In the genomic region with DNA sequence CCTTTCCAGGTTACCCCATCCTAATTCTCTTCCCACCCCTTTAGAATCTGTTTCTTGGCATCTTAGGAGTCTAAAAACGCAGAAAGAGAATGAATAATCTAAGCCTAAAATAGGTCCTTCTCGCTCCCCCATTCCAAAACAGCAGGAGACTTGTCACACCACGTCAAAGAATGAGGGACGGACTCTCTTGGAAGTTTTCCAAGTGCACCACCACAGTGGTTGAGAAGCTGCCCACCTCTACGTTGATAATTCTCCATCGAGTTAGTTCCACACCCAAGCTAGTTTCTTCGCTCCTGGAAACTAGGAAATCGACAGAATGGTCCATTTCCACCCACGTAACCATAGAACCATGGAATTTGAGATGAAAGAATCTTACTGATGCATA, we compare ENCODE assay signal across 8 mouse cellular contexts. TPM values are rescaled to one million over a fixed set of nuclear protein-coding genes. Genes with fewer than 3 reads are reported as not detected.
DNase-seq lines count a peak whose midpoint lies in the region; ATAC-seq lines count a peak whose summit lies in the region.

No protein-coding gene starts in this region.

- H3K9ac ChIP-seq in heart, embryonic 15.5 days, result peak overlapping the region; percentile 100
- peak overlapping the region; percentile 93 for H3K9ac ChIP-seq in forebrain, embryonic 15.5 days (replicated peaks)
- H3K9ac ChIP-seq in neural tube, embryonic 12.5 days, result peak overlapping the region; percentile 98

- peak overlapping the region; percentile 99 for H3K4me3 ChIP-seq in heart, embryonic 15.5 days
- peak overlapping the region; percentile 75 for H3K4me3 ChIP-seq in forebrain, embryonic 15.5 days
- H3K4me3 ChIP-seq in neural tube, embryonic 12.5 days, result peak overlapping the region; percentile 93

- intact Hi-C loops in left cerebral cortex, postnatal 4 days (cut with DNase I), result loop anchor here (10.0 kb wide), 2 partner anchors 50 to 90 kb away; no protein-coding TSS in a partner anchor

- no peaks in the 10 kb centered on the region for H3K27me3 ChIP-seq in heart, embryonic 15.5 days
- no peaks in the 10 kb centered on the region for H3K27me3 ChIP-seq in forebrain, embryonic 15.5 days
- peaks cover 4% of the 10 kb centered on the region; the same call in 1 of the 2 replicates for H3K27me3 ChIP-seq in neural tube, embryonic 12.5 days (replicated peaks)

- H3K4me1 ChIP-seq in heart, embryonic 15.5 days (replicated peaks), result peaks cover 41% of the 10 kb centered on the region
- peaks cover 21% of the 10 kb centered on the region for H3K4me1 ChIP-seq in forebrain, embryonic 15.5 days
- peaks cover 11% of the 10 kb centered on the region; the same call in 1 of the 2 replicates for H3K4me1 ChIP-seq in neural tube, embryonic 12.5 days

- 9% methylated on average over 9 of the region's 9 CpGs for WGBS in heart, embryonic 15.5 days
- 15% methylated on average over 9 of the region's 9 CpGs for WGBS in forebrain, embryonic 15.5 days
- WGBS in neural tube, embryonic 12.5 days, result 15% methylated on average over 9 of the region's 9 CpGs

- ATAC-seq in heart, embryonic 15.5 days (replicated peaks; ENCODE audit: insufficient number of reproducible peaks, insufficient read depth, low FRiP score, low read depth), result no peak
- no peak for ATAC-seq in forebrain, embryonic 15.5 days (replicated peaks)
- ATAC-seq in neural tube, embryonic 12.5 days (ENCODE audit: low FRiP score, low read depth), result no peak
- ATAC-seq in erythroid progenitor cell, adult 5-6 weeks (replicated peaks; ENCODE audit: low FRiP score, poor library complexity, severe bottlenecking), result no peak

- peak overlapping the region; percentile 100 for H3K27ac ChIP-seq in heart, embryonic 15.5 days
- H3K27ac ChIP-seq in forebrain, embryonic 15.5 days (replicated peaks), result peak overlapping the region; percentile 99
- H3K27ac ChIP-seq in neural tube, embryonic 12.5 days, result peak overlapping the region; percentile 98; the same call in 1 of the 2 replicates

- H3K4me2 ChIP-seq in heart, embryonic 15.5 days, result peak overlapping the region; percentile 64
- peak overlapping the region; percentile 62 for H3K4me2 ChIP-seq in forebrain, embryonic 15.5 days (replicated peaks)
- H3K4me2 ChIP-seq in neural tube, embryonic 12.5 days (replicated peaks), result peak overlapping the region; percentile 67

- no peak for DNase-seq in heart, adult 9 months (ENCODE audit: low spot score in 2 of 2)
- peak; percentile 52 for DNase-seq in MEL-GATA-1-ER (ENCODE audit: extremely low read depth, low read depth)
- peak; percentile 12 for DNase-seq in left cerebral cortex, postnatal 4 days
- DNase-seq in embryo, embryonic 10 days (ENCODE audit: low spot score), result no peak

- H3K9me3 ChIP-seq in heart, embryonic 15.5 days (replicated peaks), result no peaks in the 10 kb centered on the region
- H3K9me3 ChIP-seq in forebrain, embryonic 15.5 days, result no peaks in the 10 kb centered on the region
- H3K9me3 ChIP-seq in neural tube, embryonic 12.5 days, result no peaks in the 10 kb centered on the region

- no peaks in the 10 kb centered on the region for H3K36me3 ChIP-seq in heart, embryonic 15.5 days
- no peaks in the 10 kb centered on the region for H3K36me3 ChIP-seq in forebrain, embryonic 15.5 days
- H3K36me3 ChIP-seq in neural tube, embryonic 12.5 days, result no peaks in the 10 kb centered on the region

RNA-seq across cellular contexts. Expression of a gene that starts 0.5 kb away (rescaled TPM):
- polyA plus RNA-seq in heart, embryonic 15.5 days (2015; fragmentation: Nextera tagmentation; extraction: Ambion mirVana), result 34.5 and 36.9 TPM in 2 replicates
- 6.4 and 6.6 TPM in 2 replicates for polyA plus RNA-seq in forebrain, embryonic 15.5 days (2015; fragmentation: Nextera tagmentation; extraction: Ambion mirVana)
- total RNA-seq in left cerebral cortex, postnatal 4 days (2021), result 10 to 100 TPM; 49.0 to 52.8 TPM
- polyA plus RNA-seq in neural tube, embryonic 12.5 days (2016; fragmentation: Nextera tagmentation; extraction: Ambion mirVana), result 11.4 and 13.2 TPM in 2 replicates
- 18.0 and 25.9 TPM in 2 replicates for total RNA-seq in erythroid progenitor cell, adult 5-6 weeks (2015; ENCODE audit: low replicate concordance)
- total RNA-seq in erythroid progenitor cell, adult 5-6 weeks (2017; ENCODE audit: low replicate concordance), result 13.8 and 18.4 TPM in 2 replicates

Comparison
In these comparisons a context has a peak if more than half of its experiments do, and no peak if none do; other contexts are left out.
1. DNase-seq: peak in MEL-GATA-1-ER (single experiment) and left cerebral cortex, postnatal 4 days (single experiment); none in heart, adult 9 months (0 of 2) and embryo, embryonic 10 days (single experiment).
2. Peak in every context shown above with its lines, with median percentiles within 50 percentile points of each other: H3K27ac ChIP-seq, H3K4me2 ChIP-seq, H3K4me3 ChIP-seq and H3K9ac ChIP-seq.